Mouse (Mus musculus) MEL (cell line): ENCODE measurements around the gene Fkbp15.
A peak's percentile ranks its signal among the peaks of the same experiment; 100 is the strongest.

Experiments
- CTCF ChIP-seq, 3 experiments: IDR thresholded peaks in 2 of 3; conservative IDR thresholded peaks in 1 of 3; 2 replicates each; pipeline ENCODE4 v1.5.1; 2011 to 2012; ENCODE audit warnings: low read length in 3 of 3, low read depth in 2 of 3, mild to moderate bottlenecking in 2 of 3, improper control_type of control experiment in 1 of 3, inconsistent platforms in 1 of 3, mixed read lengths in 1 of 3, moderate library complexity in 1 of 3; ENCODE audit not compliant: control insufficient read depth in 1 of 3, insufficient read depth in 1 of 3, poor library complexity in 1 of 3, severe bottlenecking in 1 of 3
- E2F4 ChIP-seq: IDR thresholded peaks from 2 replicates; pipeline ENCODE4 v1.6.1; 2011; ENCODE audit warnings: low read depth, low read length, improper control_type of control experiment, borderline replicate concordance
- EP300 ChIP-seq, 2 experiments: IDR thresholded peaks; 2 replicates each; pipeline ENCODE4 v1.6.1; 2011; ENCODE audit warnings: improper control_type of control experiment in 2 of 2, low read length in 2 of 2, low read depth in 1 of 2, mild to moderate bottlenecking in 1 of 2
- POLR2A ChIP-seq, 2 experiments: IDR thresholded peaks; 2 replicates each; pipeline ENCODE4 v1.6.1; 2011 to 2012; ENCODE audit warnings: low read length in 2 of 2, mild to moderate bottlenecking in 2 of 2, control low read depth in 1 of 2, improper control_type of control experiment in 1 of 2, low read depth in 1 of 2, moderate library complexity in 1 of 2; ENCODE audit not compliant: control insufficient read depth in 1 of 2, insufficient read depth in 1 of 2, poor library complexity in 1 of 2

DNA sequence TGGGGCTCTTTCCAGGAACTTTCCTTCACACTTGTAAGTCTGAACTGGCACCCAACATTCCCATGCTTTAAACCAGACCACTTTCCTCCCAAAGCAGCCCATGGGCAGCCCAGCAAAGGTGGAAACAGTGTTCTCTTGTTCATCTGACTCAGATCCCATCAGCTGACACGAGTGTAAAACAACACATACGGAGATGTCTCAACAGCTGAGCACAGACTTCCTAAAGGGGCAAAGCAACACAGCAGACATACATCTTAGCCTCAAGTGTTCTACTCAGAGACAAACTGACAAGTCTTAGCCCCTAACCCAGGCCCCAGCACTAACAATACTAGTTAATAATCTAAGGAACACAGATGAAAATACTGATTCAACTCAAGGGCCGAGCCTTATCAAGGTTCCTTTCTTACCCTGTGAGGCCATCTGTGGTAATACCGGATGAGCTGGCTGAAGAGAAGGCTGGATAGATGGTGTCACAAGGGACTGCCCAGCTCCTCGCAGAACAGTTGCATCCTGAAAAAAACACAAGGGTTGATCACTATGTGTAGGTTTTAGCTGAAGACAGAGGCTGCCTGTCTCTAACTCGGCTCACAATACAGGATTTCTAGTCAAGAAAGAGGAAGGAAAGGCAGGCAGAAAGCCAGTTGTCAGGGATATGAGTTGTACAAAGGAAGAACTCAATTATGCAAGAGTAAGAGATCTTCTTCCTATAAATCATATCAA lies 31.2 kb downstream of the Fkbp15 start:
- TF ChIP-seq E2F4 (no peak), POLR2A (IDR thresholded peaks at IDR 0.05; ENCODE audit: control insufficient read depth in 1 of 2, insufficient read depth in 1 of 2, low read depth in 1 of 2, low read length in 2 of 2, poor library complexity in 1 of 2) (no peak), CTCF (IDR thresholded peaks at IDR 0.05 in 2 of 3, conservative IDR thresholded peaks at IDR 0.05 in 1 of 3; ENCODE audit: control insufficient read depth in 1 of 3, insufficient read depth in 1 of 3, low read depth in 2 of 3, low read length in 3 of 3, poor library complexity in 1 of 3, severe bottlenecking in 1 of 3) (no peak), EP300 (IDR thresholded peaks at IDR 0.05; ENCODE audit: low read depth in 1 of 2, low read length in 2 of 2) (peak in 1 of 2 experiments; percentile 9; a peak in 2 of 4 replicates)
